ENCODE assay signal across 19 mouse cellular contexts in genomic region chr16:97686561-97686960, GRCm38 (mm10).
"Had no signal": no experiment of that assay in that cellular context is flagged by ENCODE, and none has a peak within 500 bp of the region (broad histone marks: within the 10 kb centered on the region; RNA-seq: fewer than 3 reads in every experiment).

No protein-coding gene starts in this region.

- ATAC-seq: intestine, postnatal 0 days; liver, embryonic 12.5 days; midbrain, embryonic 13.5 days; midbrain, embryonic 16.5 days had no signal

- H3K27ac ChIP-seq: kidney, postnatal 0 days; layer of hippocampus, adult 2 months; liver, embryonic 12.5 days; liver, embryonic 15.5 days; midbrain, embryonic 10.5 days; midbrain, embryonic 13.5 days; neural tube, embryonic 13.5 days; stomach, embryonic 15.5 days had no signal

- H3K4me3 ChIP-seq: layer of hippocampus, adult 2 months; liver, embryonic 12.5 days; liver, embryonic 15.5 days; megakaryocyte, embryonic 14.5 days; midbrain, embryonic 10.5 days; midbrain, embryonic 13.5 days; myocyte; neural tube, embryonic 13.5 days; stomach, embryonic 15.5 days had no signal

- H3K4me1 ChIP-seq: liver, embryonic 12.5 days; liver, embryonic 15.5 days; midbrain, embryonic 10.5 days; midbrain, embryonic 13.5 days; neural tube, embryonic 13.5 days; stomach, embryonic 15.5 days had no signal

- DNase-seq: layer of hippocampus, adult 9-11 months; retina, postnatal 1 day; right cerebral cortex, postnatal 25 days; spleen, adult 18-20 months; thymus, adult 2 months; thymus, postnatal 14 days; thymus, postnatal 4 days had no signal

- H3K9ac ChIP-seq: liver, embryonic 12.5 days; liver, embryonic 15.5 days; midbrain, embryonic 13.5 days; neural tube, embryonic 13.5 days; stomach, embryonic 15.5 days had no signal

- H3K27me3 ChIP-seq: liver, embryonic 12.5 days; liver, embryonic 15.5 days; midbrain, embryonic 13.5 days; neural tube, embryonic 13.5 days; stomach, embryonic 15.5 days had no signal

- H3K36me3 ChIP-seq: liver, embryonic 12.5 days; liver, embryonic 15.5 days; midbrain, embryonic 10.5 days; midbrain, embryonic 13.5 days; neural tube, embryonic 13.5 days; stomach, embryonic 15.5 days had no signal

- H3K4me2 ChIP-seq: liver, embryonic 12.5 days; liver, embryonic 15.5 days; midbrain, embryonic 13.5 days; neural tube, embryonic 13.5 days; stomach, embryonic 15.5 days had no signal

- H3K9me3 ChIP-seq: liver, embryonic 12.5 days; liver, embryonic 15.5 days; megakaryocyte, embryonic 14.5 days; midbrain, embryonic 10.5 days; midbrain, embryonic 13.5 days; neural tube, embryonic 13.5 days; stomach, embryonic 15.5 days had no signal
